Mouse (Mus musculus) megakaryocyte, embryonic 14.5 days (primary cell): Measurements from ENCODE around the gene Nxpe3. TPM values are rescaled to one million over a fixed set of nuclear protein-coding genes. Genes with fewer than 3 reads are reported as not detected.
A peak's percentile ranks its signal among the peaks of the same experiment; 100 is the strongest.

ENCODE experiments used
- H3K27me3 ChIP-seq: replicated peaks from 2 replicates; pipeline ENCODE3; 2012; ENCODE audit warnings: inconsistent platforms
- H3K36me3 ChIP-seq: replicated peaks from 2 replicates; pipeline ENCODE3; 2012; ENCODE audit warnings: low read length, inconsistent platforms, mixed read lengths
- H3K4me1 ChIP-seq: 2 replicates; pipeline ENCODE4 v1.6.1; 2012; ENCODE audit warnings: inconsistent platforms
- H3K4me3 ChIP-seq: replicated peaks from 2 replicates; pipeline ENCODE3; 2012; ENCODE audit warnings: moderate library complexity, mild to moderate bottlenecking, inconsistent platforms
- H3K9me3 ChIP-seq: 2 replicates; pipeline ENCODE4 v1.6.1; 2012; ENCODE audit warnings: inconsistent platforms
- FLI1 ChIP-seq: IDR thresholded peaks from 2 replicates; pipeline ENCODE4 v1.6.1; 2012; ENCODE audit warnings: low read length, inconsistent platforms, mixed read lengths
- GATA1 ChIP-seq: IDR thresholded peaks from 3 replicates; pipeline ENCODE4 v1.6.1; 2012; ENCODE audit warnings: mixed read lengths, low read length, inconsistent platforms, borderline replicate concordance
- polyA plus RNA-seq: library from polyadenylated mRNA; stranded (reverse); fragments of >175 nt; gene quantifications from 2 replicates; pipeline ENCODE4 v1.2.3, GENCODE M21; 2012; ENCODE audit warnings: low replicate concordance; ENCODE audit not compliant: insufficient read depth

Gene Nxpe3
- 0.32 TPM in 1 of 2 replicates, not detected in the other for polyA plus RNA-seq

- Histone ChIP-seq H3K4me1 (peaks cover 68% of the 10 kb centered on the region), H3K4me3 (peak within 1 kb of the TSS; percentile 95), H3K36me3 (peaks cover 9% of the 10 kb centered on the region), H3K9me3 (no peaks in the 10 kb centered on the region), H3K27me3 (no peaks in the 10 kb centered on the region)
- TF ChIP-seq GATA1 (no peak), FLI1 (no peak)
Measured at GRCm38 (mm10) chr16:55894893-55895650, at the start of gene Nxpe3. TSS of gene Nxpe3 (minus strand) at chr16:55895285.

DNA sequence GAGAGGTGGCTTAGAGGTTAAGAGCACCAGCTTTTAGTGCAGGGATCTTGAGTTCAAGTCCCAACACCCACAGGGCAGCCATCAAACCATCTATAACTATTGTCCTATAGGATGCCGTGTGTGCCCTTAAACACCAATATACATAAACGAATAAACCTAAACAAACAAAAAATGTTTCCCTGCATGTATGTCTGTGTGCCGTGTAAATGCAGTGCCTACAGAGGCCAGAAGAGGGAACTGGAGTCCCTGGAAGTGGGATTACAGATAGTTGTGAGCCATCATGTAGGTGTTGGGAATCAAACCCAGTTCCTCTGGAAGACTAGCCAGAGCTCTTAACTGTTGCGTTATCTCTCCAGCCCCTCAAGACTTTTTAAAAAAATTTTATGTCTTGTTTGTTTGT, 45.7 kb upstream of the Nxpe3 start:
- Histone ChIP-seq H3K4me1 (peaks cover 28% of the 10 kb centered on the region), H3K27me3 (no peaks in the 10 kb centered on the region), H3K9me3 (no peaks in the 10 kb centered on the region), H3K4me3 (no peak overlapping the region), H3K36me3 (no peaks in the 10 kb centered on the region)
- TF ChIP-seq GATA1: no peak
- TF ChIP-seq FLI1: no peak

- TF ChIP-seq FLI1 (no peak), GATA1 (no peak)
- Histone ChIP-seq H3K4me1 (peaks cover 31% of the 10 kb centered on the region), H3K9me3 (no peaks in the 10 kb centered on the region), H3K36me3 (no peaks in the 10 kb centered on the region), H3K27me3 (no peaks in the 10 kb centered on the region), H3K4me3 (peak overlapping the region; percentile 42)
Measured at GRCm38 (mm10) chr16:55939703-55940102, 44.6 kb upstream of the Nxpe3 start.

DNA sequence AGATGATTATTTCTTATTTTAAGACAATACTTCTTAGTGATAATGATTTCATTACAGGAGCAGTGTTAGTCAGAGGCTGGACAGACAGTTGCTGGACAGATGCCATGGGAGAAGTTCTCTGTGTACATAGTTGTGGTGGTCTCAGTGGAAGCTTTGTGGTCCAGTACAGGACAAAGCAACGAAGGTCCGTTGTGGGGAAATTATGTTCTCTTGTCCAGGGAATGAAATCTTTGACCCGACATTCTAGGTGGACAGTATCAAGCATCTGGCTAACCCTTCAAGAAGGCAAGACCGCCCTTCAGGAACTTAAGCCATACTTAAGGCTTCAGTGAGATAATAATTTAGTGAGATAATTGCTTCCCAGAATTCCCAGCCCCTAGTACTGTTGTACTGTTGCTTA, 43.7 kb upstream of the Nxpe3 start:
- Histone ChIP-seq H3K4me1 (peaks cover 31% of the 10 kb centered on the region), H3K4me3 (no peak overlapping the region), H3K9me3 (no peaks in the 10 kb centered on the region), H3K27me3 (no peaks in the 10 kb centered on the region), H3K36me3 (no peaks in the 10 kb centered on the region)
- TF ChIP-seq GATA1 (no peak), FLI1 (no peak)

GRCm38 (mm10) chr16:55934453-55935037, 39.5 kb upstream of the Nxpe3 start, which contains the start of gene Cep97:
TSS of gene Cep97 (minus strand) at chr16:55934855.
- Histone ChIP-seq H3K27me3 (no peaks in the 10 kb centered on the region), H3K36me3 (peaks cover 4% of the 10 kb centered on the region), H3K9me3 (no peaks in the 10 kb centered on the region), H3K4me1 (peaks cover 22% of the 10 kb centered on the region), H3K4me3 (peak within 1 kb of the TSS; percentile 96)
- no peak for TF ChIP-seq FLI1
- no peak for TF ChIP-seq GATA1

DNA sequence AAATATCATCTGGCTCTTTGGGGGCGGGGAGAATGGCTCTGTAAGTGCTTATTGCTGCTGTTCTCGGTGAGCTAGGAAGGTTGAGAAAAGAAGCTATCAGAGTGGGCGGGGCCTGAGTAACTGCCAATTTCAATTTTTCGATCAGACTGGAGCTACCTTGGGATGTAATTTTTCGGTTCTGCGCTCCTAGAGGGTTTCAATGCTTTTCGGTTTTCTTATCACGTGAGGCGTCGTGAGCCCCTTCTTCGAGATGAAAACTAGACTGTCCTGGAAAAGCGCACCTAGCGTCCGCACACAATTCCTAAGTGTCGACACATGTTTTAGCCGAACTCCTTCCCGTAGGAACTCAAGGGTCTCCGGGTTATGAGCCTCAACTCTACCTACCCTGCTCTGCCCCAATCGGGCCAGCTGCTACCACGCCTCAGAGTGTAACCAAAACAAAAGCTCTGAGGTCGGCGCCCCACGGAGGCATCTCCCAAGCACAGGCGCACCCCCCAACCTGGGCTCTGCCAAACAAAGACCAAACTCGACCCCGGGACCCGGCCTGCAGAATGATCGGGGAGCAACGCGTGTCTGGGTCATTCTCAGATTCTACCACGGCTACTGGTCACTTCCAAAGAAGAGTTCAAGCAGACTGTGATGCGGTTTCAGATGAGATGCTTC, 38.7 kb upstream of the Nxpe3 start:
- TF ChIP-seq FLI1 (no peak), GATA1 (no peak)

GRCm38 (mm10) chr16:55924010-55924409, 28.9 kb upstream of the Nxpe3 start:
- H3K27me3 ChIP-seq: no peaks in the 10 kb centered on the region
- peaks cover 13% of the 10 kb centered on the region for H3K4me1 ChIP-seq
- no peak overlapping the region for H3K4me3 ChIP-seq
- H3K9me3 ChIP-seq: no peaks in the 10 kb centered on the region
- TF ChIP-seq GATA1 (no peak), FLI1 (no peak)
- peaks cover 43% of the 10 kb centered on the region for H3K36me3 ChIP-seq

More for the DNA sequence above, 38.7 kb upstream of the Nxpe3 start:
- Histone ChIP-seq H3K4me1 (peaks cover 21% of the 10 kb centered on the region), H3K9me3 (no peaks in the 10 kb centered on the region), H3K36me3 (peaks cover 10% of the 10 kb centered on the region), H3K27me3 (no peaks in the 10 kb centered on the region), H3K4me3 (peak overlapping the region; percentile 96)

GRCm38 (mm10) chr16:55922079-55922478, 27.0 kb upstream of the Nxpe3 start:
- Histone ChIP-seq H3K4me1 (peaks cover 6% of the 10 kb centered on the region), H3K27me3 (no peaks in the 10 kb centered on the region), H3K4me3 (no peak overlapping the region), H3K36me3 (peaks cover 49% of the 10 kb centered on the region), H3K9me3 (no peaks in the 10 kb centered on the region)
- no peak for TF ChIP-seq GATA1
- TF ChIP-seq FLI1: no peak

GRCm38 (mm10) chr16:55914716-55915115, 19.6 kb upstream of the Nxpe3 start:
- TF ChIP-seq FLI1: no peak
- Histone ChIP-seq H3K4me3 (no peak overlapping the region), H3K9me3 (no peaks in the 10 kb centered on the region), H3K4me1 (peaks cover 4% of the 10 kb centered on the region; the same call in 1 of the 2 replicates), H3K27me3 (no peaks in the 10 kb centered on the region), H3K36me3 (peaks cover 66% of the 10 kb centered on the region)

DNA sequence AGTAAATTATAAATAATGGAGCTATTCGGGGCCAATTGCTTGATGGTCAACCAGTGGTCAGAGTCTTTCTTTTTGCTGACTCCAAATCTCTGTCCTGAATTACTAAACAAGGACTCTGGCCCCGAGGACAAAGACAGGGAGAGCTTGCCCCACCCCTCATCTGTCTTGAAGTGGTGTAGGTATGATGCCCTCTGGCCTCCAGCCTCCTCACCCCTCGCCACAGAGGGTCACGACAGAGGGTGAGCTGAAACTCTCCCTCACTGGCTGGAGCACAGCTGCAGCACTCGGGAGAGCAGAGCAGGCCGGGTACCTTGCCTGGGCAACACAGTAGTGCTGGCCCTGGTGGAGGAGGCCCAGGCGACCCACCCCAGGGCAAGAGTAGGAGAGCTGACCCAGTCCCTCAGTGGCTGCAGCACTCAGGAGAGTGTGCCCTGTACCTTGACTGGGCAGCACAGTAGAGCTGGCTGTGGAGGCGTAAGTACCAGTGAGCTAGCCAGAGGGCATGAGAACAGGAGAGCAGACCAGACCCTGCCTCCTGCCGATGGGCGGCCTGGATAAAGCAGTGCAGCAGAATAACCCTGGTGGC, 15.2 kb upstream of the Nxpe3 start:
- Histone ChIP-seq H3K4me1 (peaks cover 12% of the 10 kb centered on the region), H3K27me3 (no peaks in the 10 kb centered on the region), H3K9me3 (no peaks in the 10 kb centered on the region), H3K36me3 (peaks cover 59% of the 10 kb centered on the region), H3K4me3 (no peak overlapping the region)
- no peak for TF ChIP-seq GATA1
- no peak for TF ChIP-seq FLI1
